Mouse (Mus musculus) ES-E14 (cell line): ENCODE measurements at regions not wholly inside any gene's neighbourhood (a gene's known extent, or its start where the extent isn't known, plus 50 kb on each side); places are given as distances from the start of the nearest gene placed in this dataset.
"Not testable (repeated sequence)": the region's sequence is repeated elsewhere in the genome, so short reads cannot be mapped to it uniquely, and the experiment has no call there.

ENCODE experiments used
- DNase-seq: peaks from one replicate; pipeline ENCODE4 v3.0.0-alpha.2; 2013; ENCODE audit warnings: low read depth, low spot score
- H3K27ac ChIP-seq: 2 replicates; pipeline ENCODE4 v1.5.1; 2012; ENCODE audit warnings: low read depth, mild to moderate bottlenecking, low read length, moderate library complexity, mixed read lengths; ENCODE audit not compliant: poor library complexity, insufficient read depth, severe bottlenecking
- H3K36me3 ChIP-seq: 2 replicates; pipeline ENCODE4 v1.6.1; 2012; ENCODE audit warnings: mild to moderate bottlenecking, low read length, moderate library complexity, mixed read lengths; ENCODE audit not compliant: control insufficient read depth, poor library complexity, insufficient read depth, severe bottlenecking
- H3K4me1 ChIP-seq, 2 experiments: fragments of 150-350 bp in 1 of 2; sonication (generic) in 1 of 2; 2 replicates each; pipeline ENCODE4 v1.6.1; 2012; ENCODE audit warnings: low read length in 2 of 2, mild to moderate bottlenecking in 1 of 2, mixed read lengths in 1 of 2; ENCODE audit not compliant: control insufficient read depth in 2 of 2, insufficient read depth in 2 of 2, poor library complexity in 1 of 2
- H3K4me3 ChIP-seq, 2 experiments: fragments of 150-350 bp in 1 of 2; sonication (generic) in 1 of 2; 2 replicates each; pipeline ENCODE4 v1.5.1; 2012; ENCODE audit warnings: low read length in 2 of 2, low read depth in 1 of 2, mild to moderate bottlenecking in 1 of 2, mixed read lengths in 1 of 2; ENCODE audit not compliant: insufficient read depth in 1 of 2, poor library complexity in 1 of 2, severe bottlenecking in 1 of 2
- H3K9ac ChIP-seq: 2 replicates; pipeline ENCODE4 v1.6.1; 2012; ENCODE audit warnings: low read depth, mild to moderate bottlenecking, low read length, mixed read lengths; ENCODE audit not compliant: poor library complexity, insufficient read depth, severe bottlenecking
- H3K9me3 ChIP-seq: fragments of 150-350 bp; sonication (generic); 2 replicates; pipeline ENCODE4 v1.6.1; 2012; ENCODE audit warnings: low read depth, mild to moderate bottlenecking, low read length; ENCODE audit not compliant: control insufficient read depth, insufficient read depth
- CHD2 ChIP-seq: IDR thresholded peaks from 2 replicates; pipeline ENCODE4 v1.6.1; 2014; ENCODE audit warnings: mild to moderate bottlenecking, low read depth, low read length, inconsistent platforms
- HCFC1 ChIP-seq: IDR thresholded peaks from 2 replicates; pipeline ENCODE4 v1.6.1; 2012; ENCODE audit warnings: low read length, inconsistent platforms, borderline replicate concordance; ENCODE audit not compliant: insufficient read depth
- MAFK ChIP-seq: IDR thresholded peaks from 2 replicates; pipeline ENCODE4 v1.6.1; 2014; ENCODE audit warnings: mild to moderate bottlenecking, low read depth, low read length, inconsistent platforms; ENCODE audit not compliant: insufficient read depth
- ZC3H11A ChIP-seq: IDR thresholded peaks from 2 replicates; pipeline ENCODE4 v1.6.1; 2012; ENCODE audit warnings: low read depth, mild to moderate bottlenecking, inconsistent platforms, low read length, borderline replicate concordance
- ZNF384 ChIP-seq: IDR thresholded peaks from 2 replicates; pipeline ENCODE4 v1.6.1; 2012; ENCODE audit warnings: low read depth, low read length, inconsistent platforms
- in situ Hi-C, 2 experiments: fragments of 600-800 bp; cut with MboI; formaldehyde crosslinking; loops; one replicate each; pipeline ENCODE4 v1.15.1; 2025; ENCODE audit warnings: low sequenced_read_pairs in 2 of 2, inconsistent platforms in 1 of 2; ENCODE audit not compliant: unreplicated experiment in 2 of 2

DNA sequence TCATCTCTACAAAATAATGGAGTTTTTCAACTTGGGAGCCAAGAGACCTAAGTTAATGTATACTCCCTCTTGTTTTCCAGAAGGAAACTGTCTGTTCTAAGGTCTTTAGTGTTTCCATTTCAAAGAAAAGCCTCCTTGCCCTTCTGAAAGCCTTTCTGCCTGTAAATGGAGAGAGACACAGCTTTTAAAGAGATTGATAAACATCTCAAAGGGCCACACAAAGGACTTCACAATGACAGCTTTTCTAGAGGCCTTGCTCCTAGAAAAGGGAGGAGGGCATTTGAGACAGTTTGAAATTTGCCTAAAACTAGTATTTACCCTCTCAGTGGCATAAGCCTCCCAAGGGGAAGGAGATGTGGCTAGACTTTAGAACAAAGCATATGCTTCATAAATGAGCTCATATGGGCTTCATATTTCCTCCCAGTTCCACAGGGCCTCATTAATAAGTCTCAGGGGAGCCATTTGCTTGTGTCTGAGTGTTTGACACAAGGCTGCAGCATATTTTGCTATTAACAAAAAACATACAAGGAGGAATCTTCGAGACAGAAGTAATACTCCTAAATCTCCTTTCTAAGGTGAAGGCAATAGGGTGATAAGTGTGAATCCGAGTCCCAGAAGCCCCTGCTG, 860.0 kb downstream of the Abca13 start:
- H3K9ac ChIP-seq, result no peak overlapping the region
- H3K9me3 ChIP-seq, result peaks cover 2% of the 10 kb centered on the region; the same call in 1 of the 2 replicates
- H3K27ac ChIP-seq, result no peak overlapping the region; the same call in 1 of the 2 replicates
- H3K4me3 ChIP-seq, result no peak overlapping the region
- peak; percentile 51 for DNase-seq
- no peak for TF ChIP-seq MAFK
- TF ChIP-seq HCFC1, result no peak
- no peak for TF ChIP-seq CHD2
- no peak for TF ChIP-seq ZNF384
- no peak for TF ChIP-seq ZC3H11A
- H3K36me3 ChIP-seq, result no peaks in the 10 kb centered on the region
- in situ Hi-C loops, result no loop called here
- H3K4me1 ChIP-seq, result peaks cover 5 to 8% of the 10 kb centered on the region in 2 experiments

DNA sequence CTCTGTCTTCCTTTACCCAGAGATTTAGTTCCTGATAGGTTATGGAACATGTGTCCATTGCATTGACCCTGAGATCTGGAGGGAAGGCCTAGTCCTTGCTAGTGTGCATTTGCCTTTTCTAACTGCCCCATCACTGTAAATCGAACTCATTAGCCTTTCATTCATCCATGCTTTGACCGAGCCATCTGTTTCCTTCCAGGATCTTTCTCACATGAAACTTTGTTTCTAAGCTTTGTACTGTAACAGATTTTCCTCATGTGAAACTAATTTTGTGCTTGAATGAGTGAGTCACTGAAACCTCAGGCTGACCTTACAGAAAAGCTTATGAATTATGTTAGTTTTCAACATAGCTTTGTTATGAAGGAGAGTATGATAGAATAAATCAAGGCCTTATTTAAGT, 880.1 kb downstream of the Abca13 start:
- Histone ChIP-seq H3K9me3 (no peaks in the 10 kb centered on the region), H3K4me1 (no peaks in the 10 kb centered on the region), H3K4me3 (no peak overlapping the region), H3K36me3 (no peaks in the 10 kb centered on the region), H3K27ac (no peak overlapping the region), H3K9ac (no peak overlapping the region)
- no peak for TF ChIP-seq ZNF384
- TF ChIP-seq ZC3H11A, result no peak
- no peak for TF ChIP-seq CHD2
- TF ChIP-seq MAFK, result no peak
- TF ChIP-seq HCFC1, result no peak
- in situ Hi-C loops, result no loop called here
- DNase-seq, result no peak

DNA sequence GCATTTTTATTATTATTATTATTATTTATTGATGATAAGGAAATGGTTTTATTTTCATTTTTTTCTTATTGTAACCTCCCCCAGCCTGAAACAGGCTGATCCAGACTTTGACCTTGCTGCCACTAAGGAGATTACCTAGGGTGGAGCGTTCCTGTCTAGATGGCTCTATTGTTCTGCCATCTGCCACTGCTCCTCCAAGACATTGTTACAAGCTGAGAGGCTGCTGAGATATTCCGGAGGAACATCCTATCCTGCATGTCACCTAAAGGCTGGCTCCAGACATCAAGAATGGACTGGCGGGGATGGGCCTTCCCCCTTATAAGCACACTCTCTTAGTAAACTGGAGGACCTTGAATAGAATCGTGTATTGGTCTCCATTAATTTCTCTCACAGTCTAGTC, 896.2 kb downstream of the Abca13 start:
- no peak overlapping the region for H3K4me3 ChIP-seq
- in situ Hi-C loops, result no loop called here
- TF ChIP-seq CHD2, result peak; percentile 66; the same call in 1 of the 2 replicates
- no peak for TF ChIP-seq MAFK
- no peak for TF ChIP-seq ZC3H11A
- no peak for TF ChIP-seq ZNF384
- TF ChIP-seq HCFC1, result no peak
- no peak overlapping the region for H3K27ac ChIP-seq
- H3K36me3 ChIP-seq, result no peaks in the 10 kb centered on the region
- H3K4me1 ChIP-seq, result peaks cover 1 to 8% of the 10 kb centered on the region in 2 experiments; a peak in 2 of 4 replicates
- H3K9me3 ChIP-seq, result no peaks in the 10 kb centered on the region
- H3K9ac ChIP-seq, result no peak overlapping the region
- peak; percentile 54 for DNase-seq

DNA sequence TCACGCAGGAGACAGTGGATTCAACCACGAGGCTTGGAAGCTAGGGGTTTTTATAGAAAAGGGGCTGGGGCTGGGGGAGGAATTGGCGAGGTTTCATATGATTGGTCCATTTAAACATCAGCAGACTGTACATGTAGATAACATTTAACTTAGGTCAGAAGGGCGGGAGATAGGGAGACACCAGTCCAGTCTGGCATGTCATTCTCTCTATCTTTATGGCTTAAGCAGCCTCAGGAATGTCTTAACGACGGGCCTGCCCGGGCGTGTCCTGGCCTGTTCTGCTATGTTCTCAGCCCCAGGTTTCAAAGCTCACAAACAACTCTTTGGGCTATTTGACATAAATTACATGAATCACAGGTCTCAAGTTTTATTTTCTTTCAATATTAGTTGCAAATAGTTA, 910.6 kb downstream of the Abca13 start:
- in situ Hi-C loops, H3K4me3 ChIP-seq, H3K9ac ChIP-seq, H3K9me3 ChIP-seq, H3K27ac ChIP-seq, DNase-seq, H3K4me1 ChIP-seq, H3K36me3 ChIP-seq: not testable (repeated sequence)

DNA sequence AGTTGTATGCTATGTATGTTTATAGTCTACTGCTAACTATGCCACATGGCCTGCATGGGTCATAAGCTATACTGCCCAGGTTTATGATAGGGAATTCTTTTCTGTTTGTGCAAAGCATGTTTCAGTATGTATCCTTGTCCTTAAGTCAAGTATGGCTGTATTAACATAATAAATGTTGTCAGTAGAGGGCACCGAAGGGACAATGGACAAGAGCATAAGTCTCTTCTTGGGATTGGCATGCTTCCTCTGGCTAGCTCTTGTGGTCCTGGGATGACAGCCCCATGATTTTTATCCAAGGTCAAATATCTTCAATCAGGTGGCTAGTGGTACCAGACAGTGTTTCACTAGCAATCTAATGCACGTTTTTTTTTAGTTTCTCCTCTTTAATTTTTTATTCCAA, 913.3 kb downstream of the Abca13 start:
- no peak overlapping the region for H3K27ac ChIP-seq
- in situ Hi-C loops, result no loop called here
- no peak overlapping the region for H3K4me3 ChIP-seq
- no peaks in the 10 kb centered on the region for H3K36me3 ChIP-seq
- peaks cover 2% of the 10 kb centered on the region; the same call in 1 of the 2 replicates for H3K9me3 ChIP-seq
- no peaks in the 10 kb centered on the region for H3K4me1 ChIP-seq
- no peak overlapping the region for H3K9ac ChIP-seq
- DNase-seq, result no peak
- TF ChIP-seq HCFC1 (no peak), ZNF384 (no peak), ZC3H11A (no peak), CHD2 (no peak), MAFK (no peak)
